Mouse (Mus musculus) gastrocnemius, postnatal 25 days (tissue): ENCODE measurements at regions not wholly inside any gene's neighbourhood (a gene's known extent, or its start where the extent isn't known, plus 50 kb on each side); places are given as distances from the start of the nearest gene placed in this dataset.

ENCODE experiments used
- DNase-seq: peaks from one replicate; pipeline ENCODE4 v3.0.0; 2022

- peak; percentile 46 for DNase-seq
Observed at GRCm38 (mm10) chr6:91573487-91573886, 57.8 kb downstream of the Lsm3 start.

GRCm38 (mm10) chr6:91574414-91574813, 58.7 kb downstream of the Lsm3 start:
- DNase-seq: no peak

GRCm38 (mm10) chr6:91575662-91576364, 60.1 kb downstream of the Lsm3 start:
- peak; percentile 52 for DNase-seq

- DNase-seq: no peak
Observed at GRCm38 (mm10) chr6:91576906-91577305, 61.2 kb downstream of the Lsm3 start.

- no peak for DNase-seq
Observed at GRCm38 (mm10) chr6:91579666-91580065, 63.9 kb downstream of the Lsm3 start.

GRCm38 (mm10) chr6:91580607-91581006, 64.9 kb downstream of the Lsm3 start:
- DNase-seq: no peak

GRCm38 (mm10) chr6:91582338-91582737, 66.6 kb downstream of the Lsm3 start:
- DNase-seq: no peak

- no peak for DNase-seq
Observed at GRCm38 (mm10) chr6:91583346-91583745, 67.6 kb downstream of the Lsm3 start.

GRCm38 (mm10) chr6:91585543-91585942, 69.8 kb downstream of the Lsm3 start:
- no peak for DNase-seq

- no peak for DNase-seq
Observed at GRCm38 (mm10) chr6:91589181-91589580, 73.5 kb downstream of the Lsm3 start.

- no peak for DNase-seq
Observed at GRCm38 (mm10) chr6:91590395-91590794, 74.7 kb downstream of the Lsm3 start.

GRCm38 (mm10) chr6:91590806-91591571, 75.3 kb downstream of the Lsm3 start:
- DNase-seq: peak; percentile 55

GRCm38 (mm10) chr6:91592651-91593050, 76.9 kb downstream of the Lsm3 start:
- DNase-seq: no peak

- DNase-seq: peak; percentile 97
Observed at GRCm38 (mm10) chr6:91598942-91599341, 83.2 kb downstream of the Lsm3 start.

- no peak for DNase-seq
Observed at GRCm38 (mm10) chr6:91600116-91600515, 83.7 kb upstream of the Slc6a6 start.

- DNase-seq: peak; percentile 32
Observed at GRCm38 (mm10) chr6:91606634-91607215, 77.1 kb upstream of the Slc6a6 start.

- no peak for DNase-seq
Observed at GRCm38 (mm10) chr6:91607613-91608272, 76.1 kb upstream of the Slc6a6 start.

GRCm38 (mm10) chr6:91609671-91610070, 74.2 kb upstream of the Slc6a6 start:
- no peak for DNase-seq

- no peak for DNase-seq
Observed at GRCm38 (mm10) chr6:91615022-91615421, 68.8 kb upstream of the Slc6a6 start.

GRCm38 (mm10) chr6:91616541-91616940, 67.3 kb upstream of the Slc6a6 start:
- DNase-seq: no peak

GRCm38 (mm10) chr6:91617031-91617596, 66.7 kb upstream of the Slc6a6 start:
- DNase-seq: peak; percentile 53

GRCm38 (mm10) chr6:91617685-91618084, 66.2 kb upstream of the Slc6a6 start:
- DNase-seq: no peak
